Mouse (Mus musculus) MEL (cell line): ENCODE measurements around the gene Flt3l. TPM values are rescaled to one million over a fixed set of nuclear protein-coding genes. Genes with fewer than 3 reads are reported as not detected.

ENCODE experiments used
- DNase-seq: peaks from one replicate; pipeline ENCODE4 v3.0.0; 2011; ENCODE audit warnings: low read depth, low spot score
- H3K27ac ChIP-seq: 2 replicates; pipeline ENCODE4 v1.5.1; 2012; ENCODE audit warnings: low read depth, mild to moderate bottlenecking, control low read depth, low read length, moderate library complexity; ENCODE audit not compliant: control insufficient read depth
- H3K27me3 ChIP-seq, 2 experiments: fragments of 150-350 bp in 1 of 2; sonication (generic) in 1 of 2; 2 replicates each; pipeline ENCODE4 v1.6.1; 2012; ENCODE audit warnings: low read length in 2 of 2, mild to moderate bottlenecking in 2 of 2, improper control_type of control experiment in 1 of 2, moderate library complexity in 1 of 2; ENCODE audit not compliant: insufficient read depth in 2 of 2, control insufficient read depth in 1 of 2
- H3K36me3 ChIP-seq, 2 experiments: 2 replicates each; pipeline ENCODE4 v1.6.1; 2012 to 2014; ENCODE audit warnings: low read length in 2 of 2, improper control_type of control experiment in 1 of 2, inconsistent platforms in 1 of 2, mild to moderate bottlenecking in 1 of 2; ENCODE audit not compliant: insufficient read depth in 2 of 2, control insufficient read depth in 1 of 2
- H3K4me1 ChIP-seq, 2 experiments: fragments of 150-350 bp in 1 of 2; sonication (generic) in 1 of 2; 2 replicates each; pipeline ENCODE4 v1.6.1; 2012; ENCODE audit warnings: low read length in 2 of 2, improper control_type of control experiment in 1 of 2, mild to moderate bottlenecking in 1 of 2; ENCODE audit not compliant: insufficient read depth in 2 of 2, control insufficient read depth in 1 of 2
- H3K4me3 ChIP-seq, 2 experiments: fragments of 150-350 bp in 1 of 2; sonication (generic) in 1 of 2; 2 replicates each; pipeline ENCODE4 v1.5.1; 2012; ENCODE audit warnings: low read depth in 2 of 2, low read length in 2 of 2, mild to moderate bottlenecking in 2 of 2, moderate library complexity in 2 of 2, control low read depth in 1 of 2, improper control_type of control experiment in 1 of 2; ENCODE audit not compliant: control insufficient read depth in 1 of 2, insufficient read depth in 1 of 2
- H3K79me2 ChIP-seq: 2 replicates; pipeline ENCODE4 v1.6.1; 2012; ENCODE audit warnings: mild to moderate bottlenecking, low read length, moderate library complexity; ENCODE audit not compliant: control insufficient read depth, poor library complexity, insufficient read depth
- H3K9ac ChIP-seq: 2 replicates; pipeline ENCODE4 v1.6.1; 2012; ENCODE audit warnings: low read depth, mild to moderate bottlenecking, control low read depth, low read length, moderate library complexity; ENCODE audit not compliant: control insufficient read depth, poor library complexity, severe bottlenecking
- H3K9me3 ChIP-seq: fragments of 150-350 bp; sonication (generic); replicated peaks from 2 replicates; pipeline ENCODE4 v1.6.1; 2012; ENCODE audit warnings: mild to moderate bottlenecking, low read length, improper control_type of control experiment, moderate library complexity; ENCODE audit not compliant: insufficient read depth
- CHD1 ChIP-seq: IDR thresholded peaks from 2 replicates; pipeline ENCODE4 v1.6.1; 2012; ENCODE audit warnings: low read depth, mild to moderate bottlenecking, inconsistent platforms, low read length, improper control_type of control experiment
- CHD2 ChIP-seq: IDR thresholded peaks from 2 replicates; pipeline ENCODE4 v1.6.1; 2011; ENCODE audit warnings: low read length, improper control_type of control experiment
- CTCF ChIP-seq, 3 experiments: IDR thresholded peaks in 2 of 3; conservative IDR thresholded peaks in 1 of 3; 2 replicates each; pipeline ENCODE4 v1.5.1; 2011 to 2012; ENCODE audit warnings: low read length in 3 of 3, low read depth in 2 of 3, mild to moderate bottlenecking in 2 of 3, improper control_type of control experiment in 1 of 3, inconsistent platforms in 1 of 3, mixed read lengths in 1 of 3, moderate library complexity in 1 of 3; ENCODE audit not compliant: control insufficient read depth in 1 of 3, insufficient read depth in 1 of 3, poor library complexity in 1 of 3, severe bottlenecking in 1 of 3
- EP300 ChIP-seq, 2 experiments: IDR thresholded peaks; 2 replicates each; pipeline ENCODE4 v1.6.1; 2011; ENCODE audit warnings: improper control_type of control experiment in 2 of 2, low read length in 2 of 2, low read depth in 1 of 2, mild to moderate bottlenecking in 1 of 2
- KAT2A ChIP-seq: conservative IDR thresholded peaks from 2 replicates; pipeline ENCODE4 v1.6.1; 2012; ENCODE audit warnings: low read depth, low read length, improper control_type of control experiment, inconsistent platforms
- MAFK ChIP-seq: IDR thresholded peaks from 2 replicates; pipeline ENCODE4 v1.6.1; 2011; ENCODE audit warnings: low read depth, mild to moderate bottlenecking, low read length, improper control_type of control experiment, borderline replicate concordance
- MAX ChIP-seq: IDR thresholded peaks from 2 replicates; pipeline ENCODE4 v1.6.1; 2011; ENCODE audit warnings: low read length, improper control_type of control experiment
- MAZ ChIP-seq: IDR thresholded peaks from 2 replicates; pipeline ENCODE4 v1.6.1; 2012; ENCODE audit warnings: low read depth, mild to moderate bottlenecking, inconsistent platforms, low read length, improper control_type of control experiment
- MYB ChIP-seq: IDR thresholded peaks from 2 replicates; pipeline ENCODE4 v1.6.1; 2011; ENCODE audit warnings: mild to moderate bottlenecking, low read depth, low read length, improper control_type of control experiment
- POLR2AphosphoS2 ChIP-seq: IDR thresholded peaks from 2 replicates; pipeline ENCODE4 v1.6.1; 2011; ENCODE audit warnings: low read length, improper control_type of control experiment
- SIN3A ChIP-seq: IDR thresholded peaks from 2 replicates; pipeline ENCODE4 v1.6.1; 2012; ENCODE audit warnings: low read length, improper control_type of control experiment, inconsistent platforms
- TAL1 ChIP-seq: IDR thresholded peaks from 2 replicates; pipeline ENCODE4 v1.6.1; 2012; ENCODE audit warnings: mild to moderate bottlenecking, inconsistent platforms, low read length, moderate library complexity, mixed read lengths
- USF1 ChIP-seq: IDR thresholded peaks from 2 replicates; pipeline ENCODE4 v1.6.1; 2014; ENCODE audit warnings: low read depth, mild to moderate bottlenecking, inconsistent platforms, low read length, improper control_type of control experiment, moderate library complexity
- USF2 ChIP-seq, 2 experiments: IDR thresholded peaks; 2 replicates each; pipeline ENCODE4 v1.6.1; 2011 to 2012; ENCODE audit warnings: improper control_type of control experiment in 2 of 2, low read length in 2 of 2, borderline replicate concordance in 1 of 2, inconsistent platforms in 1 of 2, low read depth in 1 of 2, mild to moderate bottlenecking in 1 of 2; ENCODE audit not compliant: insufficient read depth in 1 of 2
- ZKSCAN1 ChIP-seq: IDR thresholded peaks from 2 replicates; pipeline ENCODE4 v1.6.1; 2012; ENCODE audit warnings: low read depth, mild to moderate bottlenecking, inconsistent platforms, low read length, improper control_type of control experiment, moderate library complexity
- polyA plus RNA-seq, 2 experiments: library from polyadenylated mRNA; stranded (reverse) in 1 of 2; unstranded in 1 of 2; fragments of >175 nt in 1 of 2; fragments of >200 nt in 1 of 2; gene quantifications; 2 replicates each; pipeline versions ENCODE4 v1.2.1 to v1.2.4; 2012; ENCODE audit warnings: low replicate concordance in 2 of 2, low read depth in 1 of 2; ENCODE audit not compliant: insufficient read length in 2 of 2, insufficient read depth in 1 of 2, missing spikeins in 1 of 2
- total RNA-seq: library from RNA; depleted of rRNA; stranded (reverse); fragments of 300-350 nt; gene quantifications from 2 replicates; pipeline ENCODE4 v1.2.3, GENCODE M21; 2012

Gene Flt3l
- total and polyA plus RNA-seq, 3 experiments, result 13.0 to 35.4 TPM; not detected in 1

GRCm38 (mm10) chr7:45147899-45148298 is 11.7 kb upstream of the Flt3l start:
- H3K79me2 ChIP-seq, result no peaks in the 10 kb centered on the region
- no peaks in the 10 kb centered on the region for H3K27me3 ChIP-seq
- DNase-seq, result no peak
- no peaks in the 10 kb centered on the region for H3K9me3 ChIP-seq
- no peak overlapping the region for H3K4me3 ChIP-seq
- TF ChIP-seq CHD1, result no peak
- TF ChIP-seq CTCF (IDR thresholded peaks at IDR 0.05 in 2 of 3, conservative IDR thresholded peaks at IDR 0.05 in 1 of 3; ENCODE audit: control insufficient read depth in 1 of 3, insufficient read depth in 1 of 3, low read depth in 2 of 3, low read length in 3 of 3, poor library complexity in 1 of 3, severe bottlenecking in 1 of 3), result no peak
- no peak for TF ChIP-seq MAX
- TF ChIP-seq USF1, result no peak
- TF ChIP-seq, all 39 proteins: peak for 0
- no peaks in the 10 kb centered on the region for H3K4me1 ChIP-seq
- H3K9ac ChIP-seq, result no peak overlapping the region
- H3K36me3 ChIP-seq, result no peaks in the 10 kb centered on the region; a peak in 1 of 4 replicates
- no peak overlapping the region for H3K27ac ChIP-seq

GRCm38 (mm10) chr7:45147267-45147666 is 11.0 kb upstream of the Flt3l start:
- no peaks in the 10 kb centered on the region for H3K79me2 ChIP-seq
- no peak overlapping the region for H3K27ac ChIP-seq
- TF ChIP-seq ZKSCAN1 (no peak), USF2 (IDR thresholded peaks at IDR 0.05; ENCODE audit: borderline replicate concordance in 1 of 2, insufficient read depth in 1 of 2, low read depth in 1 of 2, low read length in 2 of 2) (no peak), KAT2A (no peak), MAFK (no peak), MYB (no peak), CHD2 (no peak), SIN3A (no peak), TAL1 (no peak), MAZ (no peak)
- TF ChIP-seq, all 39 proteins: peak for 0
- Histone ChIP-seq H3K4me3 (no peak overlapping the region), H3K27me3 (no peaks in the 10 kb centered on the region), H3K9me3 (no peaks in the 10 kb centered on the region), H3K9ac (no peak overlapping the region), H3K4me1 (no peaks in the 10 kb centered on the region), H3K36me3 (no peaks in the 10 kb centered on the region; a peak in 1 of 4 replicates)
- no peak for DNase-seq

- Histone ChIP-seq H3K36me3 (no peaks in the 10 kb centered on the region; a peak in 1 of 4 replicates), H3K27me3 (no peaks in the 10 kb centered on the region), H3K4me1 (no peaks in the 10 kb centered on the region), H3K27ac (no peak overlapping the region), H3K9me3 (no peaks in the 10 kb centered on the region), H3K4me3 (no peak overlapping the region), H3K9ac (no peak overlapping the region)
- DNase-seq, result no peak
- TF ChIP-seq EP300 (IDR thresholded peaks at IDR 0.05; ENCODE audit: low read depth in 1 of 2, low read length in 2 of 2), result no peak
- no peak for TF ChIP-seq POLR2AphosphoS2
- TF ChIP-seq KAT2A, result no peak
- TF ChIP-seq, all 39 proteins: peak for 0
- H3K79me2 ChIP-seq, result no peaks in the 10 kb centered on the region
Measured at GRCm38 (mm10) chr7:45145460-45145859, 9.2 kb upstream of the Flt3l start.
